Mouse (Mus musculus) layer of hippocampus, adult 9-10 months (tissue): ENCODE data around the gene Gm45015.
"Not testable (repeated sequence)": the region's sequence is repeated elsewhere in the genome, so short reads cannot be mapped to it uniquely, and the experiment has no call there.

Experiments
- DNase-seq: peaks from one replicate; pipeline ENCODE4 v3.0.0; 2022; ENCODE audit warnings: low spot score

Gene Gm45015

GRCm38 (mm10) chrX:73336740-73337139 is at the start of gene Gm45015:
Gene Gm45015 (minus strand): TSS chrX:73336840.
- no peak for DNase-seq

- no peak for DNase-seq
Observed at GRCm38 (mm10) chrX:73384924-73385323, 48.3 kb upstream of the Gm45015 start.

DNA sequence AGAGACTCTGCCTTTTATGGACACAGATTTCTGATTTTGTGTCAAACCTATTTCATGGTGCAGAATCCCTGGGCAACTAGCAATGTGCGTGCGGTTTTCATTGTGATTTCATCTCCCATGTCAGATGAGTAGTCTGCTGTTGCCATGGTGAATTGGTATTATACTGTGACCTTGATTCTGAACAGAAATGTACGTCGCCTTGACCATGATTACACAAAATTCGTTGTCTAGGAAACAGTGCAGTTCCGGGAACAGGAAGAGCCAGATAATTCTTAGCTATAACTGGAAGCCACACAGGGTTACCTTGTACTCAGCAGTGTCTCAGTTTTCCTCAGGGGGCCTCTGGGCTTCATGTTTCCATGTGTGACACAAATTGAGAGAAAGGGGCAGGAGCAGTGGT is 47.8 kb upstream of the Gm45015 start:
- peak; percentile 2 for DNase-seq

- no peak for DNase-seq
Observed at GRCm38 (mm10) chrX:73363291-73363690, 26.7 kb upstream of the Gm45015 start.

DNA sequence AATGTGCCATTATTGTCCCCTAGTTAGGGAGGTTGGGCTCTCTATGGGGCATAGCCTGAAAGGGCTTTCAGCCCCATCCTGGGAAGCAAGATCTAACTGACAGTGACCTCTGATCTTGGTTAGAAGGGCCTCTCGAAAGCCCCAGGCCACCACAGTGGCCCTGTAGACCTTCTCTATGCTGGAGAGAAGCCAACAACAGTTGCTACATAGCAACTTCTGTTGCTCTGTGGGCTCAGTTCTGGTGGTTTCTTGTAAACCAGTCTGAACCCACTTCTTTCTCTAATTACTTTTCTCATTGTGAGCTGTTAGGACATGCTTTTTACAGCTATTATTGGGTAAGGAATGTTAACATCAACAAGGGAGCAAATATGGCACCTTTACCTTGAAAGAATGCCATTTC is 20.1 kb upstream of the Gm45015 start:
- no peak for DNase-seq

GRCm38 (mm10) chrX:73356163-73356562 is 19.5 kb upstream of the Gm45015 start:
- DNase-seq: no peak

DNA sequence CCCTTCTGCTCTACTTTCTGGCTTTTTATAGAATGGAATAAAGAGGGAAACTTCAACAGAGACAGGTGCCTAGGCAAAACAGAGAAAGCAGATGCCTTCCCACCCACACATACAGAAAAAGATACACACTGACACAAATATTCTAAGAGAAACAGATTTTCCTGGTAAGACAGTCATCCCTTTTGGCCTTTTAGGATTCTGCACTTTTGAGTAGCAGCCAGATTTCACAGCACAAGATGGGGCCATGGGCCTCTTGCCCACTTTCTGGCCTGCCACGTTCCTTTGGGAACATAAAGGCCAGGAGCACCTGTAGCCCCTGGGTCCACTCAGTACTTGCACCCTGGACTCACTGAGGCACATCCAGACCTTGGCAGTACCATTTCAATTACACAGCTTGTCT is 7.7 kb upstream of the Gm45015 start:
- DNase-seq: no peak

DNA sequence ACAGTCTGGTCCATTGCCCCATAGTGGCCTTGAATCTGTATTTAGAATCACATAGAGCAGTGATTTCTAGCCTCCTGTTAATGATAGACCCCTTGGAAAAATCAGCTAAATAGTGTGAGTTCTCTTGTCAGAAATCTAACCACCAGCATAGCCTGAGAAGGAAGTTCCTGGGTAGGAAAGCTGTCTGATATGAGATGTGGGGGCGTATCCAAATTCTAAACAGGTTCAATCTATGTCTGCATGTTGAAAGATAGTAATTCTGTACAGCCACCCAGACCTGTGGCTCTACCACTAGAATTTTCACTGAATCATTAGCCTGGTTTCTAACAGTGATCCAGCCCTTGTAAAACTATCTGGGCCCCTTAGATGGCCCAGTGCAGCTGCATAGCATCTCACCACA is 7.2 kb upstream of the Gm45015 start:
- no peak for DNase-seq

DNA sequence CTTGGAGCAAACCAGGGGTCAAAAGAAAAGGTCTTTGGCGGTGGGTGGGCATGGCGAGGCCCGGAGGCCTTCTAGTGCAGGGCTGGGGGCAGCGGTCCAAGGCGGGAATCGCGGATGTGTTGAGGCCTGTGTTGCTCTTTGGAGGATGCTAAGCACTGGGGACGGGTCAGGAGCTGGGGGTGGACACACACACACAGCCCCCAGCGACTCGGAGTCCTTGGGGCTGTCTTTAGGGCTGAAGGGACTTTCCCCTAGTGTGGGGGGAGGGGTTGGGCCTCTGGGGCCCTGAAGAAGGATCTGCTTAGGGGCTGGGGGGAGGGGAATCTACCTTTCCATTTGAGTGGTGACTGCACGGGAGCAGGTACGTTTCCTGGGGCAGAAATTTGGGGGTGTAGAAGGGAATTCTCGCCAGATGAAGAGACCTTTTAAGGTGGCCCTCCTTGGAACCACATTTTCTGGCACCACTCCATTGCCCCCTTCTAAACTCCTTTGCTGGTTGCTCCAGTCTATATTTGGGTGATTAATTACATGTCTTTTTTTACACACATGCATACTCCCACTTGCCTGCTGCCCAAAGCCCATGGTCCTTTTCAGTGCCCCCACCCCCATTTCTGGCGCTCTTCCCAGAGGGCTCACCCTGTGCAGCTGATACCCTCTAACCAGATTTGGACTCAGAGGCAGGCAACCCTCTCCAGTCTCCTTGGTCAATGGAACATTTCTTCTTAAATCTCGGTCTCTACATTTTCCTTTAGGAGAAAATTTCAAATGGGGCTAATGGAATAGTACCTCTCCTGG is 6.5 kb upstream of the Gm45015 start:
- no peak for DNase-seq

DNA sequence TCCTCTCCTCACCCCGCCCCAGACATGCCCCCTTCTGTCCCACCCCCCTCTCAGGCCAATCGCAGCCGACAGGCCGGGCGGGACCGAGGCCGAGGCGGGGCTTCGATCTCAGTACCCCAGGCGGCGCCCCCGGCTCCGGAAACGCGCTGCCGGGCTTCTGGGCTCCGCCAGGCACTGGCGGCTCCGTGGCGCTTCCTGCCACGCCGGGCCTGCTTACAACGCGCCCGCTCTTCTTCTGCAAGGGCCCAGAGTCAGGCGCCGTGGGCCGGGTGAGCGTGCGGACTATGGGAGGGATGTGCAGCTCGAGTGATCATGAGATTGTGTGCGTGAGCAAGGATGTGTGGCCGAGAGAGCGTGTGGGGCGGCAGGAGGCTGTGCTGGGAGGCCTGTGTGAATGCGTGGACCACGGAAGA is 5.8 kb upstream of the Gm45015 start, which contains the start of gene Zfp275:
Zfp275 (plus strand) TSS at position 139 of the 413 bp plus-strand sequence.
- peak; percentile 29 for DNase-seq

DNA sequence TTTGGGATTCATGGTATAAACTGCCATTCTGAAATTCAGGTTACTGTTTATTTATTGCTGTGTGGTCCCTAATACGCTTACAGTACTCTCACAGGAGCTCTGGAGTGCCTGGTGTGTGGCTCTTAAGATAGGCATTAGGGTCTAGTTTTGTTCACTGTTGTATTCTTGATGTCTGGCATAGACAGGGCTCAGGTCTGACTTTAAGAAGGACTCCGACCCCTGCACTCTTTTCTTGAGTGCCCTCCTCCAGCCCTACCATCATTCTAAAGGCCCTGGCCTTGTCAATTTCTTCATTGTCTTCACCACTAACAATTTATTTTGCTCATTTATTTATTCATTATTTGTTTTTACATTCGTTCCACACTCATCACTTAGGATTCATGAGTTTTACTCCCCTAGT is 5.4 kb upstream of the Gm45015 start:
- DNase-seq: no peak

DNA sequence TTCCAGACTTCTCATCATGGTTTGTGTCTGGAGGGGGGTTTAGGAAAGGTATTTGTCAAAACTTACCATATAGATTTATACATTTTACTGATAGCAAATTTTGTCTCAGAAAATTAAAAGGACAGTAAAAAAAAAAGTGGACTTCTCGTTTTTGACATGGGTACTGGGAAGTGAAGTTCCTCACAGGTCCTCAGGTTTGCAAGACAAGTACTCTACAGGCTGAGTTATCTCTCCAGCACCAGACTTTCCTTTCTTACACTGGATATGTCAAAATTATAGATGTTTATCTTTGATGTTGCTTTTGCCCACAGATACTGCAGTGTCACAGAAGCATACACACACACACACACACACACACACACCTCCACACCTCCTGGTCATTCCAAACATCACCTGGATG is 4.8 kb upstream of the Gm45015 start:
- no peak for DNase-seq

GRCm38 (mm10) chrX:73333548-73333947 is 3.1 kb downstream of the Gm45015 start:
- no peak for DNase-seq

DNA sequence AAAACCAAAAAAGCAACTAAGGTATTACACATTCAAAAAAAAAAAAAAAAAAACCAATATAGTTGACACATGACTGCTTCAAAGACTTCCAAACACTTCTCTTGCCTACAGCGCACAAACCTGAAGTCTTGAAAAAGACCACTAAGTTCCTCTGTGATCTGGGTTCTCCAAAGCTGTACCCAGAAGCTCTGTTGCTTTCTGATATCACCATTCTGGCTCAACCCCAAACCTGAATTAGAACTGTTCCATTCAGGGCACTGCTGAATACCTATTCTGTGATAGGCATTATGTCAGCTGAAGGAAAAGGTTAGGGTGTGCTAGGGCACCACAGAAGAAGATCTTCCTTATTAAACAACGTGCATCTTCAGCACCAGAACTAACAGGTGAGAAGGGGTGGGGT is 9.4 kb downstream of the Gm45015 start:
- no peak for DNase-seq

DNA sequence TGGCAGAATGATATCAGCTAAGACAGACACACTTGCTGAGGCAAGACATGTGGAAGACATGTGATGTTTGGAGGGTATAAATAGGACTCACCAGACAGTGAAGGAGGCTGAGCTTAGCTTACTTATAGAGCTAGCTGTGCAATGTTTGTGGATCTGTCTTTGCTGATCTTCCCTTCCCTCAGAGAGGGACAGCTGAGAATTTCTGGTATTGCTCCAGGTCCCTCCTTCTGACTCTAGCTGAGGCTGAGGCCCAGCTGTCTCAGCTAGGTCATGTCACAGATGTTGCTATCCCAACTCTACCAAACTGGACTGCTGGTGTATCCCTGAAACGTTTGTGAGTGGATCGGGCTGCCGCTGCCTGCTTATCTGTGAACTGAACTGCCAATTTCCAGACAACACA is 15.6 kb downstream of the Gm45015 start:
- no peak for DNase-seq

DNA sequence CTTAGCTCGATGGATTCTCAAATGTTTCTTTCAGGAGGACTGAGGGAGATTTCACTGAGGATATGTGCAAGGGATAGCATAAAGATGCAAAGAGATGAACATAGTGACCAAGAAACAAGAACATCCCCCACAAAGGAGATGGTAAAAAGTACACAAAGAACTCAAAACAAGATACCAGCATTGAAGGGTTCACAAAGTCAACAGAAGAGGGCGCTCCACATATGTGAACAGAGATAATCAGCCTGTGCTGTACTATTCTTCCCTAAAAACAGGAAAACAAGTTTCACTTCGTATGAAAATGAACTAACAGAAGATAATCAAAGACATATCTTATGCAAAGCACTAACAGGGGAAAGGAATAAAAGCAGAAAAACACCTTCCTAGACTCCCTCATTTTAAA is 24.1 kb downstream of the Gm45015 start:
- peak; percentile 29 for DNase-seq

DNA sequence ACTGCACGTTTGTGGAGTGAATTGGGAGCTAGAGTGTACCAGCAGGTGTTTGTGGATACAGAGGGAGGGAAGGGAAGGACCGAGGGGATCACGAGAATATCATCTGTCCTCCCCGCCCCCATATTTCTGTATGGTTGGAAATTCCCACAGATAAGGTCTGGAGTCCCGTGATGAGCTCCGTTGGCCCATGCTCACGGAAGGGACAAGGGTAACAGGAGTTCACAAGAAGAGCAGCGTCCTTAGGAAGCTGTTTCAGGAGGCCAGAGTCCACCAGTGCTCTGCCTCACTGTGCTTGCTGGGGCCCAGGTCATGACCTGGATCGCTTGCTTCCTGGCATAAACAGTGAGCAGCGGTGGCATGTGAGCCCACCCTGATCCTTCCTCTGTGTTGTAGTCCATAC is 40.9 kb downstream of the Gm45015 start:
- DNase-seq: not testable (repeated sequence)

DNA sequence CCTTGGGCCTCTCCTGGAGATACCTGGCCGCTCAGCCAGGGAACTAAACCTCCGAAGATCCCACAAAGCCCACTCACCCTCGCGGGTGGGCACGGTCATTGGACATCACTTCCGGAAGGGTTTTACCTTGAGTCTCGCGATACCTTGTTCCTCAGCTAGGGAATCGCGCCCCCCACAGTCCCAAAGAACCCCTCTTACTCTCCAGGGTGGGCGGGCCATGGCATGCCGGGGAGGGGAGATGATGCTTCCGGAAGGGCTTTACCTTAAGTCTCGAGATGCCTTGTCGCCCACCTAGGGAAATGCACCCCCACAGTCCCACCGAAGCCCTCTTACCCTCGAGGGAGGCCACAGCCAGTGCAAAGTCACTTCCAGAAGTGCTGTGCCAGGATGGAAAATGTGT is 43.8 kb downstream of the Gm45015 start, which contains the start of the genes Xlr5a and Xlr5c:
Xlr5a (minus strand) TSS at position 101 of the 400 bp plus-strand sequence.
Xlr5c (minus strand) TSS at position 101 of the 400 bp plus-strand sequence.
- not testable (repeated sequence) for DNase-seq
